Mouse (Mus musculus) E14TG2a.4 (cell line): Measurements from ENCODE around the gene Kcnk12.

Source experiments
- CTCF ChIP-seq: conservative IDR thresholded peaks from 2 replicates; pipeline ENCODE4 v1.5.1; 2014; ENCODE audit warnings: low read length
- NANOG ChIP-seq: IDR thresholded peaks from 2 replicates; pipeline ENCODE4 v1.6.1; 2014; ENCODE audit warnings: borderline replicate concordance, low read length, mixed read lengths
- POU5F1 ChIP-seq: IDR thresholded peaks from 2 replicates; pipeline ENCODE4 v1.6.1; 2014; ENCODE audit warnings: low read length, borderline replicate concordance

GRCm38 (mm10) chr17:87799212-87799947 lies 1.6 kb upstream of the Kcnk12 start:
- no peak for TF ChIP-seq CTCF
- TF ChIP-seq POU5F1: no peak
- no peak for TF ChIP-seq NANOG
